Mouse (Mus musculus) left cerebral cortex, adult 11 months (tissue): ENCODE measurements around the gene Prr7.

Experiments
- DNase-seq: peaks from one replicate; pipeline ENCODE4 v3.0.0; 2022; ENCODE audit warnings: low spot score

Prr7 gene

GRCm38 (mm10) chr13:55449205-55449604, 14.9 kb upstream of the Prr7 start:
- DNase-seq, result no peak

GRCm38 (mm10) chr13:55449679-55450441, 14.2 kb upstream of the Prr7 start:
- DNase-seq, result no peak

GRCm38 (mm10) chr13:55450511-55450980, 13.5 kb upstream of the Prr7 start:
- no peak for DNase-seq

- DNase-seq, result no peak
These were observed 12.8 kb upstream of the Prr7 start for GRCm38 (mm10) chr13:55451296-55451695.

GRCm38 (mm10) chr13:55451785-55452549, 12.1 kb upstream of the Prr7 start:
- DNase-seq, result no peak

GRCm38 (mm10) chr13:55462965-55463364, 1.1 kb upstream of the Prr7 start:
- DNase-seq, result no peak

- DNase-seq, result no peak
These were observed 554 bp upstream of the Prr7 start for GRCm38 (mm10) chr13:55463399-55464026.

- DNase-seq, result no peak
These were observed 1.1 kb downstream of the Prr7 start for GRCm38 (mm10) chr13:55465184-55465583.

GRCm38 (mm10) chr13:55465830-55466440, 1.9 kb downstream of the Prr7 start:
- no peak for DNase-seq

GRCm38 (mm10) chr13:55468851-55469560, 4.9 kb downstream of the Prr7 start:
- no peak for DNase-seq

GRCm38 (mm10) chr13:55470372-55470771, 6.3 kb downstream of the Prr7 start:
- no peak for DNase-seq

GRCm38 (mm10) chr13:55471156-55471818, 7.2 kb downstream of the Prr7 start:
- DNase-seq, result no peak

- DNase-seq, result no peak
These were observed 7.7 kb downstream of the Prr7 start for GRCm38 (mm10) chr13:55471819-55472131.

- no peak for DNase-seq
These were observed 8.3 kb downstream of the Prr7 start for GRCm38 (mm10) chr13:55472132-55473022.

GRCm38 (mm10) chr13:55473076-55473831, 9.2 kb downstream of the Prr7 start:
- DNase-seq, result no peak

GRCm38 (mm10) chr13:55473961-55474360, 9.9 kb downstream of the Prr7 start:
- no peak for DNase-seq

- no peak for DNase-seq
These were observed 10.6 kb downstream of the Prr7 start for GRCm38 (mm10) chr13:55474621-55475069.

- no peak for DNase-seq
These were observed 11.7 kb downstream of the Prr7 start for GRCm38 (mm10) chr13:55475750-55476149.

- no peak for DNase-seq
These were observed 12.2 kb downstream of the Prr7 start for GRCm38 (mm10) chr13:55476256-55476655.
